Mouse (Mus musculus): ENCODE data around the gene Ccdc157. TPM values are rescaled to one million over a fixed set of nuclear protein-coding genes. Genes with fewer than 3 reads are reported as not detected.
"Not testable (repeated sequence)": the region's sequence is repeated elsewhere in the genome, so short reads cannot be mapped to it uniquely, and the experiment has no call there.

Gene Ccdc157
- 10 to 100 TPM; 12.1 to 13.5 TPM for total RNA-seq (2021)

- intact Hi-C loops (cut with DNase I) = no loop called here
Measured at GRCm38 (mm10) chr11:4159808-4160708, at the start of gene Ccdc157, which contains the start of gene Sf3a1. Ccdc157 (minus strand) TSS chr11:4160293. Sf3a1 (plus strand) TSS chr11:4160350.

GRCm38 (mm10) chr11:4209556-4209955 is 49.5 kb upstream of the Ccdc157 start:
- intact Hi-C loops (cut with DNase I) = no loop called here

More at GRCm38 (mm10) chr11:4159808-4160708, at the start of gene Ccdc157, which contains the start of gene Sf3a1:
- DNase-seq = peak; percentile 93

GRCm38 (mm10) chr11:4207655-4208054 is 47.6 kb upstream of the Ccdc157 start:
- intact Hi-C loops (cut with DNase I) = no loop called here
- DNase-seq = no peak

More at GRCm38 (mm10) chr11:4209556-4209955, 49.5 kb upstream of the Ccdc157 start:
- DNase-seq = no peak

GRCm38 (mm10) chr11:4206563-4206962 is 46.5 kb upstream of the Ccdc157 start:
- intact Hi-C loops (cut with DNase I) = no loop called here
- DNase-seq = no peak

- intact Hi-C loops (cut with DNase I) = no loop called here
- DNase-seq = no peak
Measured at GRCm38 (mm10) chr11:4205951-4206350, 45.9 kb upstream of the Ccdc157 start.

GRCm38 (mm10) chr11:4205097-4205655 is 45.1 kb upstream of the Ccdc157 start:
- intact Hi-C loops (cut with DNase I) = no loop called here
- DNase-seq = no peak

GRCm38 (mm10) chr11:4203705-4204074 is 43.6 kb upstream of the Ccdc157 start:
- intact Hi-C loops (cut with DNase I) = no loop called here

GRCm38 (mm10) chr11:4202995-4203704 is 43.1 kb upstream of the Ccdc157 start:
- intact Hi-C loops (cut with DNase I) = no loop called here
- DNase-seq = no peak

More at GRCm38 (mm10) chr11:4203705-4204074, 43.6 kb upstream of the Ccdc157 start:
- peak; percentile 25 for DNase-seq

GRCm38 (mm10) chr11:4201981-4202700 is 42.0 kb upstream of the Ccdc157 start:
- peak; percentile 33 for DNase-seq
- intact Hi-C loops (cut with DNase I) = no loop called here

- no peak for DNase-seq
- intact Hi-C loops (cut with DNase I) = no loop called here
Measured at GRCm38 (mm10) chr11:4197691-4198090, 37.6 kb upstream of the Ccdc157 start.

- DNase-seq = no peak
- intact Hi-C loops (cut with DNase I) = no loop called here
Measured at GRCm38 (mm10) chr11:4196636-4197035, 36.5 kb upstream of the Ccdc157 start.

- intact Hi-C loops (cut with DNase I) = no loop called here
- no peak for DNase-seq
Measured at GRCm38 (mm10) chr11:4195597-4196031, 35.5 kb upstream of the Ccdc157 start.

GRCm38 (mm10) chr11:4193420-4193819 is 33.3 kb upstream of the Ccdc157 start:
- no peak for DNase-seq

GRCm38 (mm10) chr11:4192757-4193156 is 32.7 kb upstream of the Ccdc157 start:
- no peak for DNase-seq
- intact Hi-C loops (cut with DNase I) = no loop called here

More at GRCm38 (mm10) chr11:4193420-4193819, 33.3 kb upstream of the Ccdc157 start:
- intact Hi-C loops (cut with DNase I) = no loop called here

- no peak for DNase-seq
- intact Hi-C loops (cut with DNase I) = no loop called here
Measured at GRCm38 (mm10) chr11:4190677-4191076, 30.6 kb upstream of the Ccdc157 start.

- intact Hi-C loops (cut with DNase I) = no loop called here
- DNase-seq = no peak
Measured at GRCm38 (mm10) chr11:4189182-4189581, 29.1 kb upstream of the Ccdc157 start.

- peak; percentile 10 for DNase-seq
- intact Hi-C loops (cut with DNase I) = no loop called here
Measured at GRCm38 (mm10) chr11:4187318-4187700, 27.2 kb upstream of the Ccdc157 start.

- peak; percentile 99 for DNase-seq
- intact Hi-C loops (cut with DNase I) = no loop called here
Measured at GRCm38 (mm10) chr11:4186486-4187317, 26.6 kb upstream of the Ccdc157 start, which contains the start of gene Tbc1d10a. Tbc1d10a (plus strand) TSS chr11:4186789.

GRCm38 (mm10) chr11:4185480-4185879 is 25.4 kb upstream of the Ccdc157 start:
- DNase-seq; intact Hi-C loops (cut with DNase I): not testable (repeated sequence)

All from left cerebral cortex, postnatal 4 days (tissue).